Mouse (Mus musculus) adrenal gland, postnatal 36 days (tissue): Measurements from ENCODE around the gene Higd1c. TPM values are rescaled to one million over a fixed set of nuclear protein-coding genes. Genes with fewer than 3 reads are reported as not detected.
"Not testable (repeated sequence)": the region's sequence is repeated elsewhere in the genome, so short reads cannot be mapped to it uniquely, and the experiment has no call there.

Source experiments
- DNase-seq, 2 experiments: peaks; one replicate each; pipeline ENCODE4 v3.0.0; 2021; ENCODE audit warnings: mixed read lengths in 1 of 2
- total RNA-seq, 2 experiments: library from RNA; stranded (reverse); gene quantifications; 2 replicates each; pipeline ENCODE4 v1.2.3; 2021

The Higd1c gene
- total RNA-seq, 2 experiments from 2014 or later = not detected

DNA sequence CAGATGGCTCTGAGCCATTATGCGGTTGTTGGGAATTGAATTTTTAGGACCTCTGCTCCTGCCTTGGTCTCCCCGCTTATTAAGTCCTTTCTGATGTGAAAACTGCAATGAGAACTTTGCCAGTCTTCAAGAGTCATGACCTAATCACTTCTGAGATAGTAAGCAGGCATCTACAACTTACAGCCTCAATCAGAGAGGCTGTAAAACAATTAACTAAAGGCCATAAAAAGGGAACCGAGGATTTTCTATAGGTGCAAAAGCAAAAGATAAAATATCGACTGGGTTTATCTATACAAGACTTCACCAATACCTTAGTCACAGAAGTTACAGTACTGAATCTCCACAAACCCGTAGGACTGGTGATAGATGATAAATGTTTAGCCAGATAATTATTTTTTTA lies 8.5 kb upstream of the Higd1c start:
- DNase-seq = no peak

DNA sequence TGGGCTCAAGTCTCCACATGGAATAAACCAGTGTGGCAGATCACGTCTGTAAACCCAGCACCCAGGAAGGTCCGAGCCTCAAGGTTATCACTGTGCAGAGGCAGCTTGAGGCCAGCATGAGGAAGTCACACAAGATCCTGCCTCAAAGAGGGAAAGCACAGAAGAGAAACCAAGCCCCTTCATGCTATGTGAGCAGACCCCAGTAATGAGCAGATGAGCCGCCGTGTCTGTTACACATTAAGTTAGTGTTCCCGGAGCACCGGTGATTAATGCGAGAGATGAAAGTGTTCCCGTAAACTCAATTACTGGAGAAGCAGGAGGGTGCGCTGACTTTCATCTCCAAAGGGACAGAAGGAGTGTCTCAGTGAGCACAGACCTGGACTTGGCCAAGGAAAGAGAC lies 1.6 kb downstream of the Higd1c start:
- not testable (repeated sequence) for DNase-seq

DNA sequence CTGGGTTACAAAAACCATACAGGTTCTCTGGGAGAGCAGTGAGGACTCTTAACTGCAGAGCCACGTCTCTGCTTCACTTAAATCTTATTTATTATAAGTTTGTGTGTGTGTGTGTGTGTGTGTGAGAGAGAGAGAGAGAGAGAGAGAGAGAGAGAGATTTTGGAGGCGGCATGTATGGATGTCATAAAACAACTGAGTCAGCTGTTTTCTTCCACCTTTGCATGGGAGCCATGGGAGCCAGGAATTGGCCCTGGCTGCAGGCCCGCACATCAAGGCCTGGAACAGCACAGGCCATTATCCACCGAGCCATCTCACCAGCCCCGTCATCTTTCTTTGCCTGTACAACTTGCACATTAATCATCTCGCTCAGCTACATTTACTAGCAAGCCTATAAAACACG lies 2.8 kb downstream of the Higd1c start:
- DNase-seq = no peak

DNA sequence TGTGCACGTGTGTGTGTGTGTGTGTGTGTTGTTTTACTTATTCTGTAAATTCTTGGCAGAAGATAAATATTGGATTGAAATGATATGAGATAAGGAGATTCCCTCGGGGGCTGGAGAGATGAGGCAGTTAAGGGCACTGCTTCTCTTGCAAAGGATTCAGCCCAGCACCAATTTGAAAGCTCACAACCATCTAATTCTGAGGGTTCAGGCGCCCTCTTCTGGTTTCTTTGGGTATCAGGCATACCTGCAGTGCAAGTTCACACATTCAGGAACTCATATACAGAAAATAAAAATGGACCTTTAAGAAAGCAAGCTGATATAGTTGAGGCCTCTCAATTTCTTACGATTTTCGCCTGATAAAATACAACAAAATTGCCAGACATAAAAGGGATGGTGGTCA lies 10.7 kb downstream of the Higd1c start:
- peak; percentile 63 to 67 for DNase-seq

DNA sequence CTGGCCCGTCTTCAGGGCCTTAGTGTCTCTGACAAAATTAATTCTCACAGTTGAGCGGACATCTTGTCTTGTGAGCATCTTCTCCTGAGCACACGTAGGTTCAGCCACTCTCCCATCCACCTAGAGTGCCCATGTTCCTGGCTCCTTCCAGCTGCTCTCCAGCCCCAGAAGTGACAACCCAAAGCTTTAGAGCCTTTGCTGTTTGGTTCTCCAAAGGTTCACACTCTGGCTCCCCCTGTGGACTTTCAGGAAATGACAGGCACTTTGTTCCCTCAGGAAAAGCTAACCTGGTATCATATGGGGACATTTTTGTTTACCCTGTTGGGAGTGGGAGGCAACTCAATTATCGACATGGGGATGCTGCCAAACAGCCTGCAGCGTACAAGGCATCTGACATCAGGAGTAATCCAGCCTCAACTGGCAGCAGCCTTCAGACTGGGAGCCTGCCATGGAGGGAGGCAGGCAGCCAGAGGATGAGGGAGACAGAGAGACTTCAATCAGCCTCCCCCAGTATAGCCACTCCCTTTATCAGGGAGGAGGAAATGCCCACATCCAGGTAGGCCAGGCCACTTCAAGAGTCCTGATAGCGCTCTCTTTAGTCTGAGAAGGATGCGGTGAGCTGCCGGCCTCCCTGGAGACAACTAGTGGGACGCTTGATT lies 13.6 kb downstream of the Higd1c start:
- not testable (repeated sequence) for DNase-seq

DNA sequence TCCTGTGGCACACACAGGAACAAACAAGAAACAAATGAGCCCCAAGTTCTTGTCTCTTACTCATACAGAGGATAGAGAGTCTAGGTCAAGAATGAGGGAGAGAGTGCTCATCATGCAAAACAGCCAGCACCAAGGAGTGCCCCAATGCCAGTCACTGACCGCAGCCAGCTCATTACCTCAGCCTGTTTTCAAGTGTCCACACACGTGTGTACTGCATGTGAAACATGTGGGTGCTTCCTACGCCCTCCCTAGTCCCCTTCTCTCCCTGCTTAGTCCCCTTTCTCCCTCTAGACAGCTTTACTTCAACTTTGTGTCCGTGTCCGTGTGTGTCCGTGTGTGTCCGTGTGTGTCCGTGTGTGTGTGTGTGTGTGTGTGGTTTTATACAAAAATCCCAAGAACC lies 15.3 kb downstream of the Higd1c start:
- DNase-seq = no peak

DNA sequence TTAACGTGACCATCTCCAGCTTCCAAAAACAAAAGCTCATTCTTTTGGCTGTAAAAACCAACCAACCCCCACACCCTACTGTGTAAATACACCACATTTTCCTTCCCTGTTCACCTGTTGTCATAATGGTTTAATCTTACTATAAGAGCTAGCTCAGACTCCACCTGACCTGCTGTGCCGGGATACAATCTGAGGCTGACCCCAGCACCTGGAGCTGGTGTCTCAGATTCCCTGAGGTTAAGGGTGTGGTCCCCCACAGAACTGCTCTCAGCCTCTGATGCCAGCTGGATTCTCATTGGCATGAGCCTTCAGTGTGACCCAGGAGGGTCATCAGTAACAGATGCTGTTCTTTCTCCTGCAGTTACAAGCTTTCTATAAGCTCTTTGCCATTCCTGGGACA lies 15.8 kb downstream of the Higd1c start:
- DNase-seq = no peak

DNA sequence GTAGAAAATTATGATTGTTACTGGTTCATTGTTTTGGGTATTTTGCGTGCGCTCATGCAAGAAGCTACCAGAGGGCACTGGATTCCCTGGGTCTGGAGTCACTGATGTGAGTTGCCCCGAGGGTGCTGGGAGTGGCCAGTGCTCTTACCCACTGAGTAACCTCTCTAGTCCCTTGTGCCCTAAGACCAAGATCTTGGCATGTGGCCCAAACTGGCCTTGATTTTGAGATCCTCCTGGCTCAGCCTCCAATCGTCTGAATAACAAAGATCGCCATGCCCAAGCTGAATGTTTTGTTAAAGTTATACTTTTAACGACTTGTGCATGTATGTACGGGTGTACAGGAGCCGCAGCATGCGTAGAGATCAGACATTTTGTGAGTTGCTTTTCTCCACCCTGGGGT lies 21.4 kb downstream of the Higd1c start:
- no peak for DNase-seq

DNA sequence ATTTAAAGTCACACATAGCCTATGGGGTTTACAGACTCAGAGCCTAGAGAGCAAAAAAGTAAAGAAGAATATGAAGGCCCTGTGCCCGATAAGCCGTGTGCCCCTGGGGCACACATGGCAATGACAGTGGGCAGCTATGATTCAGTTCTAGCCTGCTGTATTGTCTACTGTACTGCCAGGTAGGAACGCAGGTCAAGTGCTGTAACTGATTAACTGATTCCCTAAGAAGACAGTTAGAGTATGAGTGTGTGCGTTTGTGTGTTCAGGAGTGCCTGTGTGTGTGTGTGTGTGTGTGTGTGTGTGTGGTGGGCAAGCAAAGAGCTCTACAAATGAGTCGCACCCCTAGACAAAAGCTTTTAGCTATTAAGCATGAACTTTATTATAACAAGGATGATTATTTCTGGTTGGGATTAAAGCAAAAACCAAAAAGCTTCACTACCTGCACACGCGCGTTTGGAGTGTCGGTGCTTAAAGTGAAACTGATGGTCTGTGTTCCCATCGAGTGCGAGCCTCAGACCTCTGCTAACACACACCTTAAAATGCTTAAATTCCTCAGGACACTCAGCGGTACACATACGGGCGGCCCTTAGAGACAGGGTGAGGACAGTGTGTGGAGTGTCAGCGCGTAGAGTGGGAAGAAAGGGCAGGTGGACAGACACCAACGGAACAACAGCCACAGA lies 23.3 kb downstream of the Higd1c start:
- no peak for DNase-seq

DNA sequence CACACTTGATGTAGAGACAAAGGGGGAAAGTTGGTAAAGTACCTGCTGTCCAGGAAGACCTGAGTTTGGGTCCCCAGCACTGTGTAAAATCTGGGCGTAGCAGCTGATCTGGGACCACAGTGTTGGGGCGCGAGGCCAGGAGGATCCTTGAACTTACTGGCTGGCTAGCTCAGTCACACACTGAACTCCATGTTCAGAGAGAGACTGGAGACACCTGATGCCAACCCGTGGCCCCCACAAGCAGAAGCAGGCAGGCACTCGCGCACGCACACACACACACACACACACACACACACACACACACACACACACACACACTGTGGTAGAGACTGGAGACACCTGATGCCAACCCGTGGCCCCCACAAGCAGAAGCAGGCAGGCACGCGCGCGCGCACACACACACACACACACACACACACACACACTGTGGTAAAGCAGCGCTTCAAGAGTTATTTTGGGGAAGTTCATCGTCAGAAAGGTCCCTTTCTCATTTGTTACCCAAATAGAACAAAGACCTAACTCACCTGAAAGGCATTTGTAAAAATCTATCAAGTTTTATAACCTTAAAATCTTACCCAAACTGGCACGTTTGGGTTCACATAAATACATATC lies 24.0 kb downstream of the Higd1c start:
- DNase-seq = no peak

DNA sequence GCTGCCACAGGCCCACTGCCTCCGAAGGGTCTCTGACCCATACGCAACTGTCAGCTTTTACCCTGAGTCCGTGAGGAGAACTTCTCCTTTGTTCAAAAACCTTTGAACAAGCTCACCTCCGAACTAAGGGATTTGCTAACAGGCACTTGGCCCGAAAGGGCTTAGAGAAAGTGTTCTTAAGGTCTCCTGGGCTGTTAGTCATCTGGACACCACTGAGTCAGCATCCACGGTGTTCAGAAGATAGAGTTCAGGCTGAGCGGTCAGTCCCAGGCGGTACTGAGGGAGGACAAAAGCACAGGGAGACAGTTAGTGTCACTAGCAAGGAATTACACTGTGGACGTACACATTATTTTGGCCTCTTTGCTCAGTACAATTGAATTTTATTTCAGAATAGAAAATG lies 24.5 kb downstream of the Higd1c start:
- peak; percentile 44 to 58 for DNase-seq

DNA sequence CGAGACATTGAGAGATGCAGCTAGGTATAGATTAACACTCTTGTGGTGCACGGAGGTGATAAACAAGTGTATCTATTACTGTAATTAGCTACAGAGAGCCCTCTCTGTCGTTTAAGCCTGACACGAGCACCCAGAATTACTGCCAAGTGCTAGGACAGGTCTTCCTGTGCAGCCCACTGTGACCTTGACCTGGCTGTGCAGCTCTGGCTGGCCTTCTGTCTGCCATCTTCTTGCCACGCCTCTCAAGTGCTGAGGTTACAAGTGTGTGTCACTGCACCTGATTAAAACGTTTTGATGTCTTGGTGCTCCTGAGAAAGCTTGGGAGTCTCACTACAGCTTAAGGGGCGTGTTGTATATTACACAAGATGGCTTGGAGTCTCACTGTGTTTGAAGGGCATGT lies 26.7 kb downstream of the Higd1c start:
- DNase-seq = peak in 1 of 2 experiments; percentile 41

DNA sequence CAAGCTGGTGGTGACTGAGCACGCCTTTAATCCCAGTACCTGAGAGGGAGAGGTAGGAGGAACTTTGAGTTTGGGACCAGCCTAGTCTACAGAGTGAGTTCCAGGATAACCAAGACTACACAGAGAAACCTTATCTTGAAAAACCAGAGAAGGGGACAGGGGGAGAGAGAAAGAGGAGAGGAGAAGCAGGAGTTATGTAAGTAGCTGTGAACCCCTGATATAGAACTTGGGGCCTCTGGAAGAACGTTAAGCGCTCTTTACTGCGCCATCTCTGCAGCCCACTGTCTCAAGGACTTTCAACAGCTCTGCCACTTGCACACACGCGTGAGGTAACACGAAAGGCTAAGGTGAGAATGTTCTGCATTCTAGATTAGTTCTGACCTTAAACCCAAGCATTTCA lies 27.3 kb downstream of the Higd1c start:
- DNase-seq = no peak

DNA sequence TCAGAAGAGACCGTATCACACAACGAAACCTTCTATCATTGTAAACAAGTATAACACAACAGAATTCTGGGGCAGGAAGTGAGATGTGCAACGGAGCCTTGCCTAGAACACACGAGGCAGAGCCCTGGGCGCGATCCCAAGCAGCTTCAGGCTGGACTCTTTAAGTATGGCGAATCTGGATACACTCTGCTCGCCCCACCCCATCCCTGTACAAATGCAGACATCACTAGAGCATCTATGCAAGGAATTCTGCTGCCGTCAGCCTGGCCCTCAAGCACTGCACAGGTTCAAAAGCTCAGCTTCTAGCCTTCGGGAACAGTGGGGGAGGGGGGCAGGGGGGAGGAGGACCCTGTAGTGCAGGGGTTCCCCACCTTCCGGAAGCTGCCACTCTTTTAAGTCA lies 28.7 kb downstream of the Higd1c start:
- no peak for DNase-seq

DNA sequence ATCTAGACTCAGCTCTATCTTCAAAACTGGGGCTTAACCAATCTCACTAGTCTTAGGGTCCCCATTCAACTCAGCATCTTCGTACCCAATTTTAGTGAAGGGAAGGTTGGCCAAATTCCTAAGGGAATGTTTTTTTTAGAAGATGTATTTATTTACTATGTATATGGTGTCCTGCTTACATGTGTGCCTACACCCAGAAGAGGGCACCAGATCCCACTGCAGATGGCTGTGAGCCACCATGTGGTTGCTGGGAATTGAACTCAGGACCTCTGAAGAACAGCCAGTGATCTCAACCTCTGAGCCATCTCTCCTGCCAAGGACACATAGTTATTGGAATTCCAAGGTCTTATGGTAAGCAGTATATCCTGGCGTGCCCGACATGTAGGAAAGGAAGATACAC lies 31.2 kb downstream of the Higd1c start:
- DNase-seq = no peak

DNA sequence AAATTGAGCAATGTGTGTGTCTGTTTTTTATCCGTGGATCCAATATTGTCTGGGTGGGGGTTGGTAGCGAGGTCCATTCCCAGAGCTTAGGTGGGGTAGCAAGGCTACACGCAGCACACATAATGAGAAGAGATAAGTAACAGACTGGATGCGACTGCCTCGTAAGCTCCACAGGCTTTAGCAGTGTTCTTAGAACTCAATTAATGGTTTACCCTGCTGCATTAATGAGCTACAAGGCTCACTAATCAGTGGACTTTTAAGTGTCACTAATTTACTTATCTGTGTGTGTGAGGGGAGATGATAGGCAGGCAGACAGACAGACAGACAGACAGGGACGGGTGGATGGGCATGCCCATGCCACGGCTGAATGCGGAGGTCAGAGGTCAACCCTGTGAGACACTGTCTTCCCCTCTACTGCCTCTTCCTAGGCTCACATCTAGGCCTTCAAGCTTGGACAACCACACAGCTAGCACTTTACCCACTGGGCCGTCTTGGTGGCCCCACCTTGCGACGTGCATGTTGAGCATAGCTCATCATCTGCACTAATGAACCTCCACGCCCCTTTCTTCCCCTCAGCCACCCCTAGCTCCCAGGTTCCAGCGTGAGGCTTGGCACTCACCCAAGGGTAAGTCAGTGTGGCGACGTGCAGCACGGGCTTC lies 36.4 kb downstream of the Higd1c start:
- DNase-seq = no peak

DNA sequence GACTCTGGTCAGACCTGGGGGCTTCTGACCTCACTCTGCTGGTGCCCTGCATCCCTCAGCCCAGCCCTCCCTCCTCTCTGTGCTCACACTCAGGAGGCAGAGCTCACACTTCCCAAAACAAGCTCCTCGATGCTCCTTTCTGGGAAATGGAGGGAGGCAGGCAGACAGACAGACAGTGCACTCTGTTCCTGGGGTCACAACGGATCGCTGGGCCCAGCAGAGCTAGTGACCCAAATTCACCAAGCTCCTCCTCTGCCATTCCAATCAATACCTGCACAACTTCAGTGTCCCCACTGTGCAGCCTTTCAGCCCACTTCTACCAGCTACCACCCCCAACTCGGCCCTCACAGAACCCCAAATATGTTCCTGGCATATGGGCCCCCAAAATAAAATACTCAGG lies 37.5 kb downstream of the Higd1c start:
- DNase-seq = no peak

DNA sequence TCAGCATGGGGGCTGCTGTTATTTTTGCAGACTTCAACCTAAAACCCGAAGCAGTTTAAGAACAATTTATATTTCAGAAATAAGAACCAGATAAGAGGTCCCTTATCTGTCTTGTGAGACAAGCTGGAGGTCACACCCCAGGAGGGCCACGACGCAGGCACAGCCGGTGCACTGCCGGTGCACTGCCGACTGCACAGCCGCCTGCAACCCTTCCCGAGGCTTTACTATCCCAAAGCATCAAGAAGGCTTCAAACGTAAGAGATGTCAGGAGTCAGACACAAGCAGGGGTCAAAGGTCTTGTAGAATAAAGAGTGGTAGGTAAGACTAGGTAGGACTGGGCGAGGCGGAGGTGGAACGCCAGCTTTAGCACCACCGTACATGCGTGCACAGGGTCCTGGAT lies 38.0 kb downstream of the Higd1c start:
- no peak for DNase-seq

DNA sequence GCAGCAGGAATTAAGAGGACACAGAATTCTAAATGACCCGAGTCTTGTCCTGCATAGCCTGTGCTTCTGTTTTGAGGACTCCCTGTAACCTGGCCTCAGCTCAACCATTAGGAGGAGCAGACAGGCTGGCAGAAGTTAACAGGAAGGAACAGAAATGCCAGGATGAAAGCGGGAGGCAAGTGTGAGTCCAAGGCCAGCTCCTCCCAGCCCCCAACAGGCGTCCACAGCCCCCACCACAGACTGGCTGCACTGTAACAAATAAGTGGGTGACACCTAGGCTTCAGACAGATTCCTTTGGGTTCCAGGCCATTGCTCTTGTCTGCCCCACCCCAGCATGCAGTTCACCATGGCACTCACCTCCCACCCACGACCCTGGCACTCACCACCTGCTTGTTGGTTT lies 38.5 kb downstream of the Higd1c start:
- DNase-seq = peak; percentile 46 to 56

DNA sequence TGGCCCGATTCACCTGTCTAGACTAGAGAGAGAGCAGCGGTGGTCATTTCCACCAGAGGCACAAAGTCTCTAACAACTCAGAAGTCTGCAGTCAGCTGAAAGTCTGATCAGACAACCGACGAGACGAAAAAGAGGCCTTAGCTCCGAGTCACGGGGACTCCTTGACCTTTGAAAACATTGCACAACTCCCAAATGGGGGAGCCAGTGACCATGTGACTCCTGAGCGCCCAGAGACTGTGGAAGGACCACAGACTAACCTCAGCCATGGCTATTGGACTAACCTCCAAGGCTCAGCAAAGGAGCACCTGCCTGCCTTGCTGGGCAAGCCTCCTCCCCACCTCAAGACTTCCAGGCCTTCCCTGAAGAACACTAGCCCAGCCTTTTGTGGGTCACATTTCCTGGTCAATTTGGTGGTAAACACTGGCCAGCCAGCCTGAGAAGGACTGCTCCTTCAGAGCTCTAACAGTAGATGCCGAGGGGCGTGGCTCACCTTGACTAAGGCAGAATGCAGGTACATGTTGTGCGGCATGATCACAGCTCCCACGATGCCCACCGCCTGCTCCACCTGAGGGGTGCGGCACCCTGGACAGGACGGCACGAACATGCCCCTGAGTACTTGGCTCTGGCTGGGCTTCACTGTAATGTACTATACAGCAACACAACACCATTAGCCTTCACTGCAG lies 39.1 kb downstream of the Higd1c start:
- DNase-seq = peak; percentile 75 to 79

DNA sequence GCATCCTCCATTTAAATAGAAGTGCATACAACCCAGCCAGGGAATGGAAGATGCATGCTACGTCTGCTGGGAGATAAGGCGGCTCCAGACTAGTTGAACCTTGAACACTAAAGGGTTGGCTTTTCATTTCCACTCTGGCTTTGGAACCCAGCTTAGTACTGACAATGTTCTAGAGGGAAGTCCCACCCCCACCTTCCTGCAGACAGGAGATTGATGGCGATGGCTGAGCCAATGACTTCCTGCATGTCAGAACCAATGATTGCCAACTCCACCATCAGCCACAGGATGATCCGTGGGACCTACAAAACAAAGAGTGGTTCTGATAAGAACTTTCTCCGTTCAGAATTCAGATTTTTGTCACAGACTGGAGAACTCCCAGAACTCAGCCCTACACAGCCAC lies 41.7 kb downstream of the Higd1c start:
- DNase-seq = no peak

DNA sequence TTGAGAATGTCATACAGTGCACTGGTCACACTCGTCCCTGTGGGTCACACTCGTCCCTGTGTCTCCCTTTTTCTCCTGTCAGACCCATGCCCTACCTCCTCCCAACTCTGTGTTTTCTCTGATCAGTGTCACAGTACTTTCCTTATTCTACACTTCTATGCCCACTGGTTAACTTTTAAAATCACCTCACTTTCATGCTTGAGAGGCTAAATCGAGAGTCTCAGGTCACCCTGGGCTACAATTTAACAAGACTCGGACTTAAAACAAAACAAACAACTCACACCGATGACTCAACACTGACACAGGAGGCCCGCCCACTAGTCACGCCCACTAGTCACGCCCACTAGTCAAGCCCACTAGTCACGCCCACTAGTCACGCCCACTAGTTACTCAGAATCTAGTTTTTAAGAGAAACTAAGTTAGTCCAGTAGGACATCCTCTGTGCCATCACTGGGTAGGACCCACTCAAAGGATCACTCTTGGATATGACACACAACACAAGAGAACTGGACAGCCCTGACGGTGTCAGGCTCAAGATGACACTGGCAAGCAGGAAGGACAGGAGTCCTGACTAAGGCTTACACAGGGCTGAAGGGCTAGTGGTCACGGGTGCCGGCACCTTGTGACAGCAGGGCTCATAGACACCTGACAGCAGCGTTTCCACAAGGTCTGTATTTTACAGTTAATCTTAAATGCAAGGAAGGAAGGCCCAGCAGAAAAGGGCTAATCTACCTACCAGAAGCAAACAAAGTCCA lies 46.8 kb downstream of the Higd1c start:
- peak; percentile 73 to 79 for DNase-seq
